Mouse (Mus musculus): Measurements from ENCODE around the gene St6gal1.

- TF ChIP-seq CTCF (IDR thresholded peaks at IDR 0.05; ENCODE audit: low read depth, low read length) (no peak), POLR2A (IDR thresholded peaks at IDR 0.05; ENCODE audit: borderline replicate concordance, low read depth, low read length) (no peak)
Observed at GRCm38 (mm10) chr16:23376189-23376588, 151.6 kb downstream of the St6gal1 start.

All from bone marrow macrophage, adult 2 months (primary cell).